Mouse (Mus musculus): ENCODE measurements at regions not wholly inside any gene's neighbourhood (a gene's known extent, or its start where the extent isn't known, plus 50 kb on each side); places are given as distances from the start of the nearest gene placed in this dataset.

- WGBS = under 1% methylated on average over 58 of the region's 58 CpGs
Measured at GRCm38 (mm10) chr15:85634322-85635141, 52.3 kb upstream of the Wnt7b start.

GRCm38 (mm10) chr15:85635425-85635824 lies 53.2 kb upstream of the Wnt7b start:
- 94% methylated on average over 6 of the region's 6 CpGs for WGBS
- peaks cover 36% of the 10 kb centered on the region for H3K27me3 ChIP-seq (replicated peaks; ENCODE audit: low read depth, poor library complexity, severe bottlenecking)
- H3K9me3 ChIP-seq = no peaks in the 10 kb centered on the region
- H3K4me1 ChIP-seq = peaks cover 17% of the 10 kb centered on the region; the same call in 1 of the 2 replicates
- H3K4me3 ChIP-seq = peak overlapping the region; percentile 71
- no peaks in the 10 kb centered on the region for H3K36me3 ChIP-seq (replicated peaks)
- DNase-seq (ENCODE audit: low spot score) = no peak
- peak overlapping the region; percentile 93; the same call in 1 of the 2 replicates for H3K27ac ChIP-seq (replicated peaks)

More at GRCm38 (mm10) chr15:85634322-85635141, 52.3 kb upstream of the Wnt7b start:
- peak; percentile 100 for DNase-seq (ENCODE audit: low spot score)
- H3K4me1 ChIP-seq = peaks cover 17% of the 10 kb centered on the region; the same call in 1 of the 2 replicates
- no peaks in the 10 kb centered on the region for H3K9me3 ChIP-seq
- H3K27me3 ChIP-seq (replicated peaks; ENCODE audit: low read depth, poor library complexity, severe bottlenecking) = peaks cover 40% of the 10 kb centered on the region
- H3K27ac ChIP-seq (replicated peaks) = peak overlapping the region; percentile 93
- H3K4me3 ChIP-seq = peak overlapping the region; percentile 71
- no peaks in the 10 kb centered on the region for H3K36me3 ChIP-seq (replicated peaks)

- no peak overlapping the region for H3K27ac ChIP-seq (replicated peaks)
- no peak for DNase-seq (ENCODE audit: low spot score)
- no peaks in the 10 kb centered on the region for H3K9me3 ChIP-seq
- H3K36me3 ChIP-seq (replicated peaks) = no peaks in the 10 kb centered on the region
- no peak overlapping the region for H3K4me3 ChIP-seq
- peaks cover 6% of the 10 kb centered on the region; the same call in 1 of the 2 replicates for H3K4me1 ChIP-seq
- 70% methylated on average over 2 of the region's 2 CpGs for WGBS
- peaks cover 67% of the 10 kb centered on the region for H3K27me3 ChIP-seq (replicated peaks; ENCODE audit: low read depth, poor library complexity, severe bottlenecking)
Measured at GRCm38 (mm10) chr15:85639566-85639965, 57.3 kb upstream of the Wnt7b start.

DNA sequence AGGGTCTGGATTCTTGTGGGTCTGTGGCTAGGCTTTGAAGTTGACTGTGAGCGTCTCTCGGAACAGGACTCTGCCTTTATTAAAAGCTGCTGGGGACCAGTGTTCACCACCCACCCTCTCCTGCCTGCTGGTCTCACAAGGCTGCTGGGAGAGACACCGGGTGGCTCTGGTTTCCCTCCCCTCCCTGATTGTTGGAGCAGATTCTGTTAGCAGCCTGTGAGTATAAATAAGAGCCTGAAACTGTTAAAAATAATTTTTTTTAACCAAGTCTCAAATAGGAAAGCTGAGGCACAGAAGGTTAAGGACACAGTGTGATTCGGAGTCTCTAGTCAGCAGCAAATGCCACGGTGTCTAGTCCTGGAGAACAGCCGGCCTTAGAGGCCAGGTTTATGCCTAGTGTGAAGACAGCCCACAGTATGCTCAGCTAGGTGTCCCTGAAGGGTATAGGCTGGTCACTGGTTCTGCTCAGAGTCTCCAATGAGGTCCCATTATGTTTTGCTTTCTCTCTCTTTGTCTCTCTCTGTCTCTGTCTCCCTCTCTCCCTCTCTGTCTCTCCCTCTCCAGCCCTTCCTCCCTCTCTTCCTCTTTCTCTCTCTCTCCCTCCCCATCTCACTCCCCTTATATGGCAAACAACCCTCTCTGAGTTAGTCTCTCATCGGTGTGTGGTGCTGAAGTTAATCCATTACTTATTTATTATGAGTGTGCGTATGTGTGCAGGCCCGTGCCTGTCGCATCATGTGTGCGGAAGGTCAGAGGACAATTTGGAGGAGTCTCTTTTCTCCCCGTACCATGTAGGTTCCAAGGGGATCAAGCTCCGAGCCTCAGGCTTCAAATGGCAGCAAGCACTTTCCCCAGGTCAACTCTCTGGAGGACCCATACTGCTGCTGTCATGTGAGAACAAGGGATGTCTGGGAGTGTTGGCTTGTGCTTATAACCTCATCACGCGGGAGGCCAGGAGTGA lies 59.1 kb upstream of the Wnt7b start:
- no peaks in the 10 kb centered on the region for H3K9me3 ChIP-seq
- DNase-seq (ENCODE audit: low spot score) = no peak
- H3K4me3 ChIP-seq = no peak overlapping the region
- peaks cover 79% of the 10 kb centered on the region for H3K27me3 ChIP-seq (replicated peaks; ENCODE audit: low read depth, poor library complexity, severe bottlenecking)
- no peak overlapping the region for H3K27ac ChIP-seq (replicated peaks)
- H3K4me1 ChIP-seq = peaks cover 12% of the 10 kb centered on the region
- no peaks in the 10 kb centered on the region for H3K36me3 ChIP-seq (replicated peaks)
- WGBS = 76% methylated on average over 15 of the region's 15 CpGs

- no peaks in the 10 kb centered on the region for H3K36me3 ChIP-seq (replicated peaks)
- H3K27me3 ChIP-seq (replicated peaks; ENCODE audit: low read depth, poor library complexity, severe bottlenecking) = peaks cover 98% of the 10 kb centered on the region
- peaks cover 18% of the 10 kb centered on the region for H3K4me1 ChIP-seq
- H3K27ac ChIP-seq (replicated peaks) = peak overlapping the region; percentile 84; the same call in 1 of the 2 replicates
- H3K9me3 ChIP-seq = no peaks in the 10 kb centered on the region
- 49% methylated on average over 8 of the region's 8 CpGs for WGBS
- H3K4me3 ChIP-seq = peak overlapping the region; percentile 58; the same call in 1 of the 2 replicates
- DNase-seq (ENCODE audit: low spot score) = no peak
Measured at GRCm38 (mm10) chr15:85645396-85645795, 63.1 kb upstream of the Wnt7b start.

DNA sequence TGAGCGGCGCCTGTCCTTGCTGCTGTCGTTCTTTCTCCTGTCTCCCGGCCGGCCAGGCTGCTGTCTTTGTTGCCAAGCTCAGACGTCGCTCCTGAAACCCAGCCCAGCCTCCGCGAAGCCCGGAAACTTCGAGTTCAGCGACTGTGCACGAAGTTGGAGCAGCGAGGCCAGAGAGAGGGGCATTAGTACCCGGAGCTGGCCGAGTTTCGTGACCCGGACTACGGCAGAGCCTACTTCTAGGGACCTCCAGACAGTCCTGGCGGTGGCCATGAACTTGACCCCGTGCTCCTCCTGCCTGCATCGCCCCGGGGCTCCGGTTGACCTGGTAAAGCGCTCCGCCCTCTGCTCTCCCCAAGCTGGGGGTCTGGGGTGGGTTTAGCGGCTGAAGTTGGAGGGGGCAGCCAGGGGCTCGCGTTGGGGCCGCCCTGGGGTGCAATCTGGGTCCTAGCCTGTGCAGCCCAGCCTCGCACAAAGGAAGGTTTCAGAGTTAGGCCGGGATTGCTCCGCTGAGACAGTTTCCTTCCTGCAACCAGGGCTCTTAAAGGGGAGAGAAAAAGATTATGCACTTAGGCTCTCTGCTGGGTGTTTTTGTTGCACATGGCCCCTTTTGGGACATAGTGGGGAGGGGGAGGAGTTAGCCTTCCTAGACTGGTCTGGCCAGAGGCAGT lies 63.8 kb upstream of the Wnt7b start:
- H3K36me3 ChIP-seq (replicated peaks) = no peaks in the 10 kb centered on the region
- DNase-seq (ENCODE audit: low spot score) = peak; percentile 72
- H3K4me1 ChIP-seq = peaks cover 18% of the 10 kb centered on the region
- peaks cover 98% of the 10 kb centered on the region for H3K27me3 ChIP-seq (replicated peaks; ENCODE audit: low read depth, poor library complexity, severe bottlenecking)
- peak overlapping the region; percentile 84 for H3K27ac ChIP-seq (replicated peaks)
- peak overlapping the region; percentile 58 for H3K4me3 ChIP-seq
- no peaks in the 10 kb centered on the region for H3K9me3 ChIP-seq
- WGBS = 2% methylated on average over 33 of the region's 33 CpGs

DNA sequence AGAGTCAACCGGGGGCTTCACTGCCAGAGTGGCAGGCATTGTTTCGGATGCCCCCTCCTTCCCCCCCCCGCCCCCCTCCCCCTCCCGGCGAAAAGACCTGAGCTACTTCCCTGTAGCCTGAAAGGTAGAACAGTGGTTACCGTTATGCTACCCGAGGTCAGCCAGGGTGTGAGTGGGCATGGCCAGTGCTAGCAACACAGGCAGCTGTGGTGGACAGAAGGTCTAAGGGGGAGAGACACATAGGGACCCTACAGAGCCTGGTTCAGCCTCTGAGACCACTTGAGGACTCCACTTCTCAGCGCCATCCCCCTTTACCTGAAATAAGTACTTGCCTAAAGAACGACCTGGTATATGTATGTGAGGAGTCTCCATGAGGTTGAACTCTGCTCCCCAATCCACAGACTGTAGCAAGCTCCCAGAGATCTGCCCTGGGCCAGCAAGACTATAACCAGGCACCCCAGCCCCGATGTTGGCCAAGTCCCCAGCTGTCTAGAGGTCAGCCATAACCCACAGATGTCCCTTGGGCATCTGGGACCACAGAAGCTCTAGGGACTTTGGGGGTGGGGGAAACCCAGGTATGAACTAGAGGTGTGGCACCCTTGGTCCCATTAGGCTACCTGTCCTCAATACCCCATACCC lies 64.5 kb upstream of the Wnt7b start:
- WGBS = 32% methylated on average over 10 of the region's 10 CpGs
- peaks cover 18% of the 10 kb centered on the region for H3K4me1 ChIP-seq
- H3K27me3 ChIP-seq (replicated peaks; ENCODE audit: low read depth, poor library complexity, severe bottlenecking) = peaks cover 98% of the 10 kb centered on the region
- peak overlapping the region; percentile 58 for H3K4me3 ChIP-seq
- DNase-seq (ENCODE audit: low spot score) = no peak
- H3K9me3 ChIP-seq = no peaks in the 10 kb centered on the region
- H3K27ac ChIP-seq (replicated peaks) = peak overlapping the region; percentile 84
- no peaks in the 10 kb centered on the region for H3K36me3 ChIP-seq (replicated peaks)

- Histone ChIP-seq H3K27ac (replicated peaks) (no peak overlapping the region), H3K4me1 (peaks cover 18% of the 10 kb centered on the region), H3K36me3 (replicated peaks) (no peaks in the 10 kb centered on the region), H3K9me3 (no peaks in the 10 kb centered on the region), H3K27me3 (replicated peaks; ENCODE audit: low read depth, poor library complexity, severe bottlenecking) (peaks cover 98% of the 10 kb centered on the region), H3K4me3 (no peak overlapping the region)
- DNase-seq (ENCODE audit: low spot score) = no peak
- 88% methylated on average over 6 of the region's 6 CpGs for WGBS
Measured at GRCm38 (mm10) chr15:85647593-85647992, 65.3 kb upstream of the Wnt7b start.

- no peak for DNase-seq (ENCODE audit: low spot score)
- WGBS = 82% methylated on average over 5 of the region's 5 CpGs
- peaks cover 29% of the 10 kb centered on the region for H3K4me1 ChIP-seq
- peaks cover 100% of the 10 kb centered on the region for H3K27me3 ChIP-seq (replicated peaks; ENCODE audit: low read depth, poor library complexity, severe bottlenecking)
- H3K4me3 ChIP-seq = no peak overlapping the region
- no peaks in the 10 kb centered on the region for H3K9me3 ChIP-seq
- no peaks in the 10 kb centered on the region for H3K36me3 ChIP-seq (replicated peaks)
- H3K27ac ChIP-seq (replicated peaks) = no peak overlapping the region
Measured at GRCm38 (mm10) chr15:85650241-85650640, 68.0 kb upstream of the Wnt7b start.

- H3K4me1 ChIP-seq = peaks cover 18% of the 10 kb centered on the region
- 82% methylated on average over 9 of the region's 9 CpGs for WGBS
Measured at GRCm38 (mm10) chr15:85651718-85652420, 69.6 kb upstream of the Wnt7b start.

GRCm38 (mm10) chr15:85652431-85652830 lies 70.2 kb upstream of the Wnt7b start:
- Histone ChIP-seq H3K4me3 (no peak overlapping the region), H3K27me3 (replicated peaks; ENCODE audit: low read depth, poor library complexity, severe bottlenecking) (peaks cover 100% of the 10 kb centered on the region), H3K9me3 (no peaks in the 10 kb centered on the region), H3K36me3 (replicated peaks) (no peaks in the 10 kb centered on the region), H3K27ac (replicated peaks) (no peak overlapping the region), H3K4me1 (peaks cover 16% of the 10 kb centered on the region)
- WGBS = 83% methylated on average over 5 of the region's 5 CpGs
- no peak for DNase-seq (ENCODE audit: low spot score)

More at GRCm38 (mm10) chr15:85651718-85652420, 69.6 kb upstream of the Wnt7b start:
- no peak for DNase-seq (ENCODE audit: low spot score)
- no peak overlapping the region for H3K4me3 ChIP-seq
- no peaks in the 10 kb centered on the region for H3K9me3 ChIP-seq
- H3K27ac ChIP-seq (replicated peaks) = no peak overlapping the region
- no peaks in the 10 kb centered on the region for H3K36me3 ChIP-seq (replicated peaks)
- peaks cover 100% of the 10 kb centered on the region for H3K27me3 ChIP-seq (replicated peaks; ENCODE audit: low read depth, poor library complexity, severe bottlenecking)
